Mouse (Mus musculus): Measurements from ENCODE around the gene Creb5.
A peak's percentile ranks its signal among the peaks of the same experiment; 100 is the strongest.

Gene Creb5

GRCm38 (mm10) chr6:53445862-53446460 lies 158.9 kb downstream of the Creb5 start:
- DNase-seq (ENCODE audit: low spot score): no peak

GRCm38 (mm10) chr6:53447479-53447878 lies 160.4 kb downstream of the Creb5 start:
- DNase-seq (ENCODE audit: low spot score): no peak

- no peak for DNase-seq (ENCODE audit: low spot score)
These were observed 161.3 kb downstream of the Creb5 start for GRCm38 (mm10) chr6:53448317-53448870.

GRCm38 (mm10) chr6:53449437-53450173 lies 162.5 kb downstream of the Creb5 start:
- no peak for DNase-seq (ENCODE audit: low spot score)

GRCm38 (mm10) chr6:53450494-53450893 lies 163.4 kb downstream of the Creb5 start:
- no peak for DNase-seq (ENCODE audit: low spot score)

GRCm38 (mm10) chr6:53452240-53452639 lies 165.2 kb downstream of the Creb5 start:
- DNase-seq (ENCODE audit: low spot score): no peak

- no peak for DNase-seq (ENCODE audit: low spot score)
These were observed 168.4 kb downstream of the Creb5 start for GRCm38 (mm10) chr6:53455442-53455841.

GRCm38 (mm10) chr6:53456111-53456510 lies 169.0 kb downstream of the Creb5 start:
- DNase-seq (ENCODE audit: low spot score): no peak

- DNase-seq (ENCODE audit: low spot score): no peak
These were observed 173.1 kb downstream of the Creb5 start for GRCm38 (mm10) chr6:53459995-53460747.

GRCm38 (mm10) chr6:53461056-53461455 lies 174.0 kb downstream of the Creb5 start:
- DNase-seq (ENCODE audit: low spot score): no peak

GRCm38 (mm10) chr6:53461775-53462770 lies 175.0 kb downstream of the Creb5 start:
- DNase-seq (ENCODE audit: low spot score): peak; percentile 8

GRCm38 (mm10) chr6:53462802-53463201 lies 175.7 kb downstream of the Creb5 start:
- DNase-seq (ENCODE audit: low spot score): no peak

- DNase-seq (ENCODE audit: low spot score): no peak
These were observed 176.3 kb downstream of the Creb5 start for GRCm38 (mm10) chr6:53463261-53463813.

GRCm38 (mm10) chr6:53469204-53469603 lies 182.1 kb downstream of the Creb5 start:
- DNase-seq (ENCODE audit: low spot score): no peak

- DNase-seq (ENCODE audit: low spot score): no peak
These were observed 182.6 kb downstream of the Creb5 start for GRCm38 (mm10) chr6:53469703-53470102.

GRCm38 (mm10) chr6:53470559-53470958 lies 183.5 kb downstream of the Creb5 start:
- DNase-seq (ENCODE audit: low spot score): no peak

GRCm38 (mm10) chr6:53470999-53471591 lies 184.0 kb downstream of the Creb5 start:
- no peak for DNase-seq (ENCODE audit: low spot score)

GRCm38 (mm10) chr6:53472751-53473150 lies 185.7 kb downstream of the Creb5 start:
- DNase-seq (ENCODE audit: low spot score): no peak

- DNase-seq (ENCODE audit: low spot score): no peak
These were observed 190.4 kb downstream of the Creb5 start for GRCm38 (mm10) chr6:53477501-53477900.

- DNase-seq (ENCODE audit: low spot score): no peak
These were observed 203.8 kb downstream of the Creb5 start for GRCm38 (mm10) chr6:53490917-53491316.

GRCm38 (mm10) chr6:53491331-53491730 lies 204.3 kb downstream of the Creb5 start:
- DNase-seq (ENCODE audit: low spot score): no peak

Measured in adipocyte (in vitro differentiated cells).